Mouse (Mus musculus) gastrocnemius, adult 8-10 months (tissue): ENCODE measurements around the gene Pex13. TPM values are rescaled to one million over a fixed set of nuclear protein-coding genes. Genes with fewer than 3 reads are reported as not detected.
A peak's percentile ranks its signal among the peaks of the same experiment; 100 is the strongest.

Experiments used
- DNase-seq, 2 experiments: peaks; one replicate each; pipeline ENCODE4 v3.0.0; 2022; ENCODE audit warnings: low spot score in 2 of 2
- total RNA-seq, 4 experiments: library from RNA; stranded (reverse); gene quantifications; 2 replicates each; pipeline ENCODE4 v1.2.4; 2022

Pex13 gene
- 10 to 100 TPM; 17.9 to 23.8 (median 18.8) TPM for total RNA-seq

- peak; percentile 73 to 82 for DNase-seq
Observed at GRCm38 (mm10) chr11:23665798-23666501, at the start of gene Pex13. Gene Pex13, minus strand, starts transcription at chr11:23665959.

- DNase-seq = no peak
Observed at GRCm38 (mm10) chr11:23712299-23712698, 46.5 kb upstream of the Pex13 start.

- no peak for DNase-seq
Observed at GRCm38 (mm10) chr11:23704604-23705294, 39.0 kb upstream of the Pex13 start.

GRCm38 (mm10) chr11:23701831-23702230, 36.1 kb upstream of the Pex13 start:
- DNase-seq = no peak

- no peak for DNase-seq
Observed at GRCm38 (mm10) chr11:23699414-23700095, 33.8 kb upstream of the Pex13 start.

- DNase-seq = no peak
Observed at GRCm38 (mm10) chr11:23698526-23698925, 32.8 kb upstream of the Pex13 start.

GRCm38 (mm10) chr11:23695847-23696246, 30.1 kb upstream of the Pex13 start:
- no peak for DNase-seq

- DNase-seq = no peak
Observed at GRCm38 (mm10) chr11:23693286-23693685, 27.5 kb upstream of the Pex13 start.

- no peak for DNase-seq
Observed at GRCm38 (mm10) chr11:23688060-23688459, 22.3 kb upstream of the Pex13 start.

GRCm38 (mm10) chr11:23686671-23687070, 20.9 kb upstream of the Pex13 start:
- no peak for DNase-seq

GRCm38 (mm10) chr11:23682561-23682960, 16.8 kb upstream of the Pex13 start:
- DNase-seq = no peak

GRCm38 (mm10) chr11:23680435-23680950, 14.7 kb upstream of the Pex13 start:
- DNase-seq = no peak

- no peak for DNase-seq
Observed at GRCm38 (mm10) chr11:23679044-23679642, 13.4 kb upstream of the Pex13 start.

- no peak for DNase-seq
Observed at GRCm38 (mm10) chr11:23676100-23676499, 10.3 kb upstream of the Pex13 start.

GRCm38 (mm10) chr11:23672256-23672749, 6.5 kb upstream of the Pex13 start:
- DNase-seq = no peak

GRCm38 (mm10) chr11:23667128-23667527, 1.4 kb upstream of the Pex13 start:
- DNase-seq = no peak

- no peak for DNase-seq
Observed at GRCm38 (mm10) chr11:23666526-23666925, 767 bp upstream of the Pex13 start.

- DNase-seq = peak in 1 of 2 experiments; percentile 15
Observed at GRCm38 (mm10) chr11:23665311-23665786, 410 bp downstream of the Pex13 start, which contains the start of gene Pus10. Gene Pus10, plus strand, starts transcription at chr11:23665674.

- no peak for DNase-seq
Observed at GRCm38 (mm10) chr11:23664232-23664631, 1.5 kb downstream of the Pex13 start.

GRCm38 (mm10) chr11:23657791-23658190, 8.0 kb downstream of the Pex13 start:
- no peak for DNase-seq

GRCm38 (mm10) chr11:23653666-23654065, 12.1 kb downstream of the Pex13 start:
- DNase-seq = no peak
